Mouse (Mus musculus) hindbrain, embryonic 14.5 days (tissue): ENCODE results near the gene Clptm1. TPM values are rescaled to one million over a fixed set of nuclear protein-coding genes. Genes with fewer than 3 reads are reported as not detected.

ENCODE experiments used
- polyA plus RNA-seq: library from polyadenylated mRNA; unstranded; fragments of >200 nt; fragmentation: Nextera tagmentation; extraction: Ambion mirVana; gene quantifications from 2 replicates; pipeline ENCODE4 v1.2.1, GENCODE M21; 2014

Clptm1 gene
- polyA plus RNA-seq, 1 experiment from 2014 or later, result 150 TPM

Other genes starting within 250 kb of the Clptm1 start
- gene Mark4, start 206.2 kb downstream of the Clptm1 start, polyA plus RNA-seq, result 19.2 and 20.4 TPM in 2 replicates
- 0.79 and 0.87 TPM in 2 replicates for gene Exoc3l2, start 201.7 kb downstream of the Clptm1 start, polyA plus RNA-seq
- 2.6 and 3.6 TPM in 2 replicates for gene Bloc1s3, start 156.7 kb downstream of the Clptm1 start, polyA plus RNA-seq
- 34.2 and 38.8 TPM in 2 replicates for gene Trappc6a, start 156.6 kb downstream of the Clptm1 start, polyA plus RNA-seq
- gene Nkpd1, start 147.2 kb downstream of the Clptm1 start, polyA plus RNA-seq, result 0.98 and 1.1 TPM in 2 replicates
- gene Ppp1r37, start 102.0 kb downstream of the Clptm1 start, polyA plus RNA-seq, result 12.7 and 12.9 TPM in 2 replicates
- gene Zfp296, start 87.7 kb downstream of the Clptm1 start, polyA plus RNA-seq, result 0.13 and 0.16 TPM in 2 replicates
- 141 and 157 TPM in 2 replicates for gene Gemin7, start 87.4 kb downstream of the Clptm1 start, polyA plus RNA-seq
- gene Clasrp, start 60.5 kb downstream of the Clptm1 start, polyA plus RNA-seq, result 41.6 and 47.6 TPM in 2 replicates
- gene Relb, start 35.6 kb downstream of the Clptm1 start, polyA plus RNA-seq, result 5.4 and 7.9 TPM in 2 replicates
- gene Apoc2, start 12.9 kb upstream of the Clptm1 start, polyA plus RNA-seq, result not detected in 2 replicates
- not detected in 2 replicates for gene Gm44805, start 16.4 kb upstream of the Clptm1 start, polyA plus RNA-seq
- gene Apoc4, start 16.4 kb upstream of the Clptm1 start, polyA plus RNA-seq, result not detected in 2 replicates
- gene Apoc1, start 27.6 kb upstream of the Clptm1 start, polyA plus RNA-seq, result 2.3 and 2.5 TPM in 2 replicates
- 543 and 561 TPM in 2 replicates for gene Apoe, start 34.2 kb upstream of the Clptm1 start, polyA plus RNA-seq
- 119 and 128 TPM in 2 replicates for gene Tomm40, start 50.4 kb upstream of the Clptm1 start, polyA plus RNA-seq
- 46.7 and 49.5 TPM in 2 replicates for gene Nectin2, start 85.5 kb upstream of the Clptm1 start, polyA plus RNA-seq
- 17.5 and 18.8 TPM in 2 replicates for gene Bcam, start 106.0 kb upstream of the Clptm1 start, polyA plus RNA-seq
- not detected in 2 replicates for gene Cblc, start 131.8 kb upstream of the Clptm1 start, polyA plus RNA-seq
- gene Bcl3, start 157.7 kb upstream of the Clptm1 start, polyA plus RNA-seq, result 0.58 and 0.97 TPM in 2 replicates
- gene Gm19345, start 187.0 kb upstream of the Clptm1 start, polyA plus RNA-seq, result 13.0 and 13.9 TPM in 2 replicates
- 0.17 and 0.20 TPM in 2 replicates for gene Ceacam16, start 196.3 kb upstream of the Clptm1 start, polyA plus RNA-seq
- not detected in 2 replicates for gene Ceacam19, start 222.9 kb upstream of the Clptm1 start, polyA plus RNA-seq